Mouse (Mus musculus): Measurements from ENCODE around the gene Eps8.

- TF ChIP-seq TAL1 (IDR thresholded peaks at IDR 0.05; ENCODE audit: low read length) (no peak), GATA1 (IDR thresholded peaks at IDR 0.05; ENCODE audit: low read length) (no peak)
These were observed 24.3 kb downstream of the Eps8 start for GRCm38 (mm10) chr6:137630387-137630786.
